Mouse (Mus musculus) lung, postnatal 36 days (tissue): ENCODE results near the gene Memo1.

Experiments
- DNase-seq: peaks from one replicate; pipeline ENCODE4 v3.0.0; 2022; ENCODE audit warnings: mixed read lengths

The Memo1 gene

GRCm38 (mm10) chr17:74293687-74294425 is 1.5 kb downstream of the Memo1 start:
- DNase-seq, result peak; percentile 24

- DNase-seq, result no peak
These were observed 3.5 kb downstream of the Memo1 start for GRCm38 (mm10) chr17:74291640-74292361.

GRCm38 (mm10) chr17:74290869-74291268 is 4.5 kb downstream of the Memo1 start:
- peak; percentile 15 for DNase-seq

GRCm38 (mm10) chr17:74290198-74290597 is 5.1 kb downstream of the Memo1 start:
- peak; percentile 11 for DNase-seq

GRCm38 (mm10) chr17:74288626-74289025 is 6.7 kb downstream of the Memo1 start:
- DNase-seq, result no peak

- DNase-seq, result no peak
These were observed 9.1 kb downstream of the Memo1 start for GRCm38 (mm10) chr17:74286140-74286730.

GRCm38 (mm10) chr17:74285730-74286129 is 9.6 kb downstream of the Memo1 start:
- peak; percentile 67 for DNase-seq

- peak; percentile 38 for DNase-seq
These were observed 10.8 kb downstream of the Memo1 start for GRCm38 (mm10) chr17:74284397-74285115.

GRCm38 (mm10) chr17:74282024-74282423 is 13.3 kb downstream of the Memo1 start:
- no peak for DNase-seq

GRCm38 (mm10) chr17:74278966-74279869 is 16.1 kb downstream of the Memo1 start:
- no peak for DNase-seq

GRCm38 (mm10) chr17:74274471-74274870 is 20.9 kb downstream of the Memo1 start:
- no peak for DNase-seq

- no peak for DNase-seq
These were observed 22.6 kb downstream of the Memo1 start for GRCm38 (mm10) chr17:74272683-74273205.

- no peak for DNase-seq
These were observed 23.6 kb downstream of the Memo1 start for GRCm38 (mm10) chr17:74271541-74272268.

GRCm38 (mm10) chr17:74270205-74270604 is 25.1 kb downstream of the Memo1 start:
- no peak for DNase-seq

GRCm38 (mm10) chr17:74267415-74268180 is 27.7 kb downstream of the Memo1 start:
- no peak for DNase-seq

GRCm38 (mm10) chr17:74265636-74266035 is 29.7 kb downstream of the Memo1 start:
- DNase-seq, result no peak

GRCm38 (mm10) chr17:74265156-74265505 is 30.2 kb downstream of the Memo1 start:
- no peak for DNase-seq

GRCm38 (mm10) chr17:74264333-74265155 is 30.8 kb downstream of the Memo1 start:
- DNase-seq, result peak; percentile 40

GRCm38 (mm10) chr17:74262415-74262814 is 32.9 kb downstream of the Memo1 start:
- DNase-seq, result no peak
